Mouse (Mus musculus) neural tube, embryonic 13.5 days (tissue): ENCODE data around the gene Ubxn4. TPM values are rescaled to one million over a fixed set of nuclear protein-coding genes. Genes with fewer than 3 reads are reported as not detected.
"Not testable (repeated sequence)": the region's sequence is repeated elsewhere in the genome, so short reads cannot be mapped to it uniquely, and the experiment has no call there.

Source experiments
- ATAC-seq: fragments of 200-750 bp; cut with Nextera tagmentation; 2 replicates; pipeline ENCODE4 v1.8.0; 2017; ENCODE audit warnings: low read depth, mild to moderate bottlenecking, moderate TSS enrichment, moderate library complexity
- H3K27ac ChIP-seq: fragments of 300-500 bp; sonication (generic); replicated peaks from 2 replicates; pipeline ENCODE4 v1.5.1; 2015; ENCODE audit warnings: moderate library complexity, mild to moderate bottlenecking, inconsistent platforms
- H3K27me3 ChIP-seq: fragments of 300-500 bp; sonication (generic); 2 replicates; pipeline ENCODE4 v1.6.1; 2015; ENCODE audit warnings: mild to moderate bottlenecking, inconsistent platforms
- H3K36me3 ChIP-seq: fragments of 300-500 bp; sonication (generic); 2 replicates; pipeline ENCODE4 v1.6.1; 2015; ENCODE audit warnings: mild to moderate bottlenecking, inconsistent platforms
- H3K4me1 ChIP-seq: fragments of 300-500 bp; sonication (generic); replicated peaks from 2 replicates; pipeline ENCODE4 v1.6.1; 2015; ENCODE audit warnings: inconsistent platforms
- H3K4me2 ChIP-seq: fragments of 300-500 bp; sonication (generic); 2 replicates; pipeline ENCODE4 v1.6.1; 2015; ENCODE audit warnings: inconsistent platforms, mild to moderate bottlenecking, moderate library complexity
- H3K4me3 ChIP-seq: fragments of 300-500 bp; sonication (generic); 2 replicates; pipeline ENCODE4 v1.5.1; 2015; ENCODE audit warnings: mild to moderate bottlenecking, inconsistent platforms
- H3K9ac ChIP-seq: fragments of 300-500 bp; sonication (generic); 2 replicates; pipeline ENCODE4 v1.6.1; 2015; ENCODE audit warnings: moderate library complexity, mild to moderate bottlenecking, inconsistent platforms
- H3K9me3 ChIP-seq: fragments of 300-500 bp; sonication (generic); 2 replicates; pipeline ENCODE4 v1.6.1; 2016; ENCODE audit warnings: inconsistent platforms
- WGBS: fragments of 180-500 bp; shearing (Covaris S2); methylation state at CpG from one replicate; pipeline ENCODE4 v1.1.7; 2015; 5-methylcytosine and 5-hydroxymethylcytosine counted together
- polyA plus RNA-seq: library from polyadenylated mRNA; unstranded; fragments of >200 nt; fragmentation: Nextera tagmentation; extraction: Ambion mirVana; gene quantifications from 2 replicates; pipeline ENCODE4 v1.2.1, GENCODE M21; 2015

Gene Ubxn4
- polyA plus RNA-seq, 1 experiment from 2014 or later, result 82.9 TPM

- ATAC-seq, result no peak
- Histone ChIP-seq H3K27me3 (no peaks in the 10 kb centered on the region), H3K4me2 (no peak overlapping the region), H3K9ac (no peak overlapping the region), H3K27ac (no peak overlapping the region), H3K9me3 (no peaks in the 10 kb centered on the region), H3K4me1 (no peaks in the 10 kb centered on the region), H3K36me3 (peaks cover 94% of the 10 kb centered on the region), H3K4me3 (no peak overlapping the region)
- WGBS, result 94% methylated on average over 3 of the region's 3 CpGs
These were observed 34.8 kb downstream of the Ubxn4 start for GRCm38 (mm10) chr1:128278563-128278962.

DNA sequence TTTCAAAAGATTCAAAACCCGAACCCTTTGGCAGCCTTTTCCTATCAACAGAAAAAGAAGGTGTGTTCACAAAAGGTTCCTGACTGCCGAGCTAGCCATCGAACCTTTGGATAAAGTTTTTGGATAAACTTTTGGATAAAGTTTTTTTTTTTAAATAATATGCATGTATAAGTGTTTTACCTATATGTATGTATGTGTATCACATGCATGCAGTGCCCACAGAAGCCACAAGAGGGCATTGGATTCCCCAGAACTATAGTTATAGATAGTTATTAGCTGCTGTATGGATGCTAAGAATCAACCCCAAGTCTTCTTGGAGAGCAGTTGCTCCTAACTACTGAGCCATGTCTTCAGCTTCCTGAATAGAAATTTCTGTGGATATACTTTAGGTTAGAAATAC lies 38.0 kb downstream of the Ubxn4 start:
- Histone ChIP-seq H3K27me3 (no peaks in the 10 kb centered on the region), H3K27ac (no peak overlapping the region), H3K4me2 (no peak overlapping the region), H3K36me3 (peaks cover 75% of the 10 kb centered on the region), H3K9ac (no peak overlapping the region), H3K4me3 (no peak overlapping the region), H3K4me1 (no peaks in the 10 kb centered on the region), H3K9me3 (no peaks in the 10 kb centered on the region)
- no peak for ATAC-seq
- 98% methylated on average over 3 of the region's 3 CpGs for WGBS

DNA sequence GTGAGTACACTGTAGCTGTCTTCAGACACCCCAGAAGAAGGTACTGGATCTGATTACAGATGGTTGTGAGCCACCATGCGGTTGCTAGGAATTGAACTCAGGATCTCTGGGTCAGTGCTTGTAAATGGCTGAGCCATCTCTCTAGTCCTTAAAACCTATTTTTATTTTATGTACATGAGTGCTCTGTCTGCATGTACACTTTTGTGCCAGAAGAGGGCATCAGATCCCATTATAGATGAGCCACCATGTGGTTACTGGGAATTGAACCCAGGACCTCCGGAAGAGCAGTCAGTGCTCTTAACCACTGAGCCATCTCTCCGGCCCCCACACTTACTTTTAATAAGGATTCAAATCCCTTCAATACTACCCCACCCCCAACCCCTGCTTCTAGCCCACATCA lies 39.2 kb downstream of the Ubxn4 start:
- H3K4me1 ChIP-seq, result no peaks in the 10 kb centered on the region
- ATAC-seq, result no peak
- 95% methylated on average over 3 of the region's 3 CpGs for WGBS
- no peak overlapping the region for H3K9ac ChIP-seq
- H3K4me3 ChIP-seq, result no peak overlapping the region
- no peak overlapping the region for H3K4me2 ChIP-seq
- H3K36me3 ChIP-seq, result peaks cover 64% of the 10 kb centered on the region
- H3K9me3 ChIP-seq, result no peaks in the 10 kb centered on the region
- H3K27me3 ChIP-seq, result no peaks in the 10 kb centered on the region
- H3K27ac ChIP-seq, result no peak overlapping the region

DNA sequence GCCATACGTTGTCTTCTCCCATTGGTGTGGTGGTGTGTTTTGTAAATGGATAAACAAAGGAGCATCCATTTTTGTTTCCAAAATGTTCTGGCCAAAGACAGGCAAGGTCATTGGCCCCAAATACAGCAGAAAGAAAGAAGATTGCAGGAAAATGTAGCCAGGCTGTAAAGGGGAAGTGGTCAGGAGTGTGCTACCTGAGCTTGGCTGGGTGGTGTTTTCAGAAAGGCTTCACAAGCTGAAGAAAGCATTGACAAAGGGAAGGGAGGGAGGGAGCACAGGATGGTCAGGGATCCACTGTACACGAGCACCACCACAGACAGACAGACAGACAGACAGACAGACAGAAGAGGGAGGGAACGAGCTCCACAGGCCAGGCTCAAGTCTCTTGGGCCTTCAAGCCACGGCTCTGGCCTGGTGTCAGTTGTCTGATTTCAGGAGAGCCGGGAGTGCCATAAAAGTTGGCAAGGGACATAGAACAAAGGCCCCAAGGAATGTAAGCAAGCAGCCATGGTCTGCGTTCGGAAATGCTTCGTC lies 40.5 kb downstream of the Ubxn4 start:
- no peak overlapping the region for H3K9ac ChIP-seq
- peaks cover 50% of the 10 kb centered on the region for H3K36me3 ChIP-seq
- no peak overlapping the region for H3K4me2 ChIP-seq
- no peak for ATAC-seq
- no peak overlapping the region for H3K4me3 ChIP-seq
- 75% methylated on average over 8 of the region's 8 CpGs for WGBS
- H3K9me3 ChIP-seq, result no peaks in the 10 kb centered on the region
- no peaks in the 10 kb centered on the region for H3K4me1 ChIP-seq
- no peak overlapping the region for H3K27ac ChIP-seq
- no peaks in the 10 kb centered on the region for H3K27me3 ChIP-seq

- no peak for ATAC-seq
- no peaks in the 10 kb centered on the region for H3K9me3 ChIP-seq
- no peak overlapping the region for H3K27ac ChIP-seq
- H3K36me3 ChIP-seq, result peaks cover 41% of the 10 kb centered on the region
- H3K4me3 ChIP-seq, result no peak overlapping the region
- H3K9ac ChIP-seq, result no peak overlapping the region
- 79% methylated on average over 9 of the region's 9 CpGs for WGBS
- H3K27me3 ChIP-seq, result no peaks in the 10 kb centered on the region
- H3K4me2 ChIP-seq, result no peak overlapping the region
- H3K4me1 ChIP-seq, result no peaks in the 10 kb centered on the region
These were observed 41.4 kb downstream of the Ubxn4 start for GRCm38 (mm10) chr1:128285136-128285535.

GRCm38 (mm10) chr1:128290295-128290694 lies 46.5 kb downstream of the Ubxn4 start:
- H3K4me3 ChIP-seq, result no peak overlapping the region
- no peak overlapping the region for H3K27ac ChIP-seq
- H3K4me1 ChIP-seq, result no peaks in the 10 kb centered on the region
- no peak overlapping the region for H3K4me2 ChIP-seq
- H3K9ac ChIP-seq, result no peak overlapping the region
- H3K27me3 ChIP-seq, result no peaks in the 10 kb centered on the region
- ATAC-seq, result no peak
- WGBS, result 88% methylated on average over 5 of the region's 5 CpGs
- 0 out of 2 replicates have a peak, but pooled peaks cover 4% of the 10 kb centered on the region for H3K36me3 ChIP-seq
- H3K9me3 ChIP-seq, result no peaks in the 10 kb centered on the region

GRCm38 (mm10) chr1:128293524-128293923 lies 49.8 kb downstream of the Ubxn4 start:
- ATAC-seq, result no peak
- Histone ChIP-seq H3K36me3 (no peaks in the 10 kb centered on the region), H3K4me1 (no peaks in the 10 kb centered on the region), H3K27ac (no peak overlapping the region), H3K9ac (no peak overlapping the region), H3K4me2 (no peak overlapping the region), H3K27me3 (no peaks in the 10 kb centered on the region), H3K4me3 (no peak overlapping the region), H3K9me3 (no peaks in the 10 kb centered on the region)
- WGBS, result 86% methylated on average over 12 of the region's 12 CpGs

DNA sequence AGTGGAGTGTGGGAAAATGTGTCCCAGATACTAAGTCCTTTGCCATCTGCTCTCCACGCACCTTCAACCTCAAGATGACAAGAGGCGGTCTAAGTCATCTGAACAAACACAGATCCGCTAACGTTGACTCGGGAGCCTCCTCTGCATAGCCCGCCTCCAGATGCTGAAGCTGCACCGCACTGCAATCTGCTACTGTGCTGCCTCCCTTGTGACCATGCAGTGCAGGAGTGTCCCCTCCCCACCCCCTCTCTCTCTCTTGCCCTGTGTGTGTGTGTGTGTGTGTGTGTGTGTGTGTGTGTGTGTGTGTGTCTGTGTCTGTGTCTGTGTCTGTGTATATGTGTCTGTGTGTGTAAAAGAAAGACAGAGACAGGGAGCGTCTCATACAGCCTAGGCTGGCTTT lies 51.5 kb downstream of the Ubxn4 start:
- Histone ChIP-seq H3K27ac (no peak overlapping the region), H3K9ac (no peak overlapping the region), H3K36me3 (no peaks in the 10 kb centered on the region), H3K4me1 (no peaks in the 10 kb centered on the region), H3K4me2 (no peak overlapping the region), H3K27me3 (no peaks in the 10 kb centered on the region), H3K9me3 (no peaks in the 10 kb centered on the region), H3K4me3 (no peak overlapping the region)
- 0 out of 2 replicates have a peak, but pooled peaks have one; percentile 15 for ATAC-seq
- WGBS, result 80% methylated on average over 8 of the region's 8 CpGs

- Histone ChIP-seq H3K4me2 (no peak overlapping the region), H3K4me3 (no peak overlapping the region), H3K36me3 (no peaks in the 10 kb centered on the region), H3K9ac (no peak overlapping the region), H3K27ac (no peak overlapping the region), H3K4me1 (no peaks in the 10 kb centered on the region), H3K9me3 (no peaks in the 10 kb centered on the region), H3K27me3 (no peaks in the 10 kb centered on the region)
- ATAC-seq, result peak; percentile 23; the same call in 1 of the 2 replicates
- WGBS, result 77% methylated on average over 5 of the region's 5 CpGs
These were observed 52.2 kb downstream of the Ubxn4 start for GRCm38 (mm10) chr1:128295717-128296528.

DNA sequence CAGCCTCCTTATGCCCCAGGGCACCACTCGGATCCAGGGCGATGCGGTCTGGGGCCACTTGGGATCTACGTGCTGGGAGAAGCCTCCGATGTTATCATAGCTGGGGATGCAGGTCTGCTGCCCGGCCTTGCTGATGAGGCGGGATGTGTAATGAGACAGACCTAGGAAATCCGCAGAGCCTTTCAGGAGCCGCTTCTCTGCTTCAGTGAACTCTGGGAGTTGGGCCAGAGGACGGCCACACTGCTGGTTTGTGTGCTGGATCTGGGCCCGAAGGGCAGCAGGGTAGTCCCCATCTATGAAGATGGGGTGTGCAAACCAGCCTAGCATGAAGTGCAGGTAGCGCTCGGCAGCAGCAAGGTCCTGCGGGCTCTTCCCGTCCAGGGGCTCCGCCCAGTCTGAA lies 60.1 kb downstream of the Ubxn4 start:
- H3K9ac ChIP-seq, result no peak overlapping the region
- no peak overlapping the region for H3K27ac ChIP-seq
- 85% methylated on average over 16 of the region's 16 CpGs for WGBS
- H3K4me3 ChIP-seq, result no peak overlapping the region
- no peaks in the 10 kb centered on the region for H3K27me3 ChIP-seq
- no peaks in the 10 kb centered on the region for H3K4me1 ChIP-seq
- H3K36me3 ChIP-seq, result no peaks in the 10 kb centered on the region
- H3K4me2 ChIP-seq, result no peak overlapping the region
- H3K9me3 ChIP-seq, result no peaks in the 10 kb centered on the region
- peak; percentile 47; the same call in 1 of the 2 replicates for ATAC-seq

GRCm38 (mm10) chr1:128309043-128309442 lies 65.3 kb downstream of the Ubxn4 start:
- no peak for ATAC-seq
- Histone ChIP-seq H3K4me2 (no peak overlapping the region), H3K9ac (no peak overlapping the region), H3K27me3 (no peaks in the 10 kb centered on the region), H3K27ac (no peak overlapping the region), H3K36me3 (no peaks in the 10 kb centered on the region), H3K4me1 (no peaks in the 10 kb centered on the region), H3K4me3 (no peak overlapping the region), H3K9me3 (no peaks in the 10 kb centered on the region)
- 81% methylated on average over 3 of the region's 3 CpGs for WGBS

- Histone ChIP-seq H3K9ac (no peak overlapping the region), H3K36me3 (no peaks in the 10 kb centered on the region), H3K27ac (no peak overlapping the region), H3K4me1 (no peaks in the 10 kb centered on the region), H3K4me3 (no peak overlapping the region), H3K4me2 (no peak overlapping the region), H3K27me3 (no peaks in the 10 kb centered on the region), H3K9me3 (no peaks in the 10 kb centered on the region)
- no peak for ATAC-seq
- 69% methylated on average over 4 of the region's 4 CpGs for WGBS
These were observed 70.9 kb downstream of the Ubxn4 start for GRCm38 (mm10) chr1:128314665-128315064.

- not testable (repeated sequence) for H3K9me3 ChIP-seq, H3K27me3 ChIP-seq, H3K27ac ChIP-seq, H3K4me1 ChIP-seq, H3K4me3 ChIP-seq, H3K36me3 ChIP-seq, H3K4me2 ChIP-seq, ATAC-seq, H3K9ac ChIP-seq
- WGBS, result 87% methylated on average over 6 of the region's 6 CpGs
These were observed 75.5 kb downstream of the Ubxn4 start for GRCm38 (mm10) chr1:128319266-128319665.
